Mouse (Mus musculus): ENCODE results near the gene Cldn19. TPM values are rescaled to one million over a fixed set of nuclear protein-coding genes. Genes with fewer than 3 reads are reported as not detected.

The Cldn19 gene
- polyA plus RNA-seq, 1 experiment: 2.2 TPM

- peak; percentile 92 for DNase-seq (ENCODE audit: low read depth)
- peak; percentile 85; the same call in 1 of the 2 replicates for TF ChIP-seq CTCF (IDR thresholded peaks at IDR 0.05; ENCODE audit: borderline replicate concordance, extremely low read depth, insufficient read depth, insufficient read length)
- no peak for TF ChIP-seq POLR2A (IDR thresholded peaks at IDR 0.05; ENCODE audit: borderline replicate concordance, extremely low read depth, insufficient read depth, insufficient read length, poor library complexity, severe bottlenecking)
Measured at GRCm38 (mm10) chr4:119239181-119239682, 16.0 kb upstream of the Cldn19 start.

DNA sequence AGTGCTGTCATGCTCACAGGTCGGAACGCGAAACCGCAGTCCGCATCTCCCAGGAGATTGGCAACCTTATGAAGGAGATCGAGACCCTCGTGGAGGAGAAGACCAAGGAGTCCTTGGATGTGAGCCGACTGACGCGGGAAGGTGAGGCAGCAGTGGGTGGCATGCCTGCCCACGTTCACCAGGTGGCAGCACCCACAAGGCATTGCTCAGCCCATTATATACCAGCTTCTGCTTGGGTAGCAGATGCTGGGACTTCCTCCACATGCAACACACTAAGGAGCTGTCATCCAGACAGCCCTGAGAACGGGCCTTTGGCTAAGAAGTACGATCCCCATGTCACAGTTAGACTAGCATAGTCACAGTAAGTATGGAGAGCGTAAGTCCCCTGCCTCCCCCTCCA lies 13.6 kb upstream of the Cldn19 start:
- TF ChIP-seq POLR2A (IDR thresholded peaks at IDR 0.05; ENCODE audit: borderline replicate concordance, extremely low read depth, insufficient read depth, insufficient read length, poor library complexity, severe bottlenecking) (no peak), CTCF (IDR thresholded peaks at IDR 0.05; ENCODE audit: borderline replicate concordance, extremely low read depth, insufficient read depth, insufficient read length) (peak; percentile 46)
- peak; percentile 49 for DNase-seq (ENCODE audit: low read depth)

DNA sequence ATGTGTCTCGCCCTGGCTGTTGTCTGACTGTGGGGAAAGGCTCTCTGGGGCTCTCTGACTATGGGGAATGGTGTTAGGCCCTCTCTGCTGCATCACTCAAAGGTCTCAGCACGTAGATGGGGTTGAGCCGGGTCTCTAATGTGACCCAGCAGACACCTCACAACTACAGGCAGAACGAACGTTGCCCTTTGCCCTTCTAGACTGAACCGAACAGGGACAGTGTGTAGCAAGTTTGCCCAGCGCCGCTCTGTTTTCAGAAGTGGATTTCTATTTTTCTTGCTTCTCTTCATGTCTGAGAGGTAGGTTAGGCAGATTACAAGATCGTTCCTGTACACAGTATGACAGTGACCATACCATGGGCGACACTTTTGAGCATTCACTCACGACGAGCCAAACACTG lies 12.6 kb upstream of the Cldn19 start:
- TF ChIP-seq CTCF (IDR thresholded peaks at IDR 0.05; ENCODE audit: borderline replicate concordance, extremely low read depth, insufficient read depth, insufficient read length) (no peak), POLR2A (IDR thresholded peaks at IDR 0.05; ENCODE audit: borderline replicate concordance, extremely low read depth, insufficient read depth, insufficient read length, poor library complexity, severe bottlenecking) (no peak)
- no peak for DNase-seq (ENCODE audit: low read depth)

DNA sequence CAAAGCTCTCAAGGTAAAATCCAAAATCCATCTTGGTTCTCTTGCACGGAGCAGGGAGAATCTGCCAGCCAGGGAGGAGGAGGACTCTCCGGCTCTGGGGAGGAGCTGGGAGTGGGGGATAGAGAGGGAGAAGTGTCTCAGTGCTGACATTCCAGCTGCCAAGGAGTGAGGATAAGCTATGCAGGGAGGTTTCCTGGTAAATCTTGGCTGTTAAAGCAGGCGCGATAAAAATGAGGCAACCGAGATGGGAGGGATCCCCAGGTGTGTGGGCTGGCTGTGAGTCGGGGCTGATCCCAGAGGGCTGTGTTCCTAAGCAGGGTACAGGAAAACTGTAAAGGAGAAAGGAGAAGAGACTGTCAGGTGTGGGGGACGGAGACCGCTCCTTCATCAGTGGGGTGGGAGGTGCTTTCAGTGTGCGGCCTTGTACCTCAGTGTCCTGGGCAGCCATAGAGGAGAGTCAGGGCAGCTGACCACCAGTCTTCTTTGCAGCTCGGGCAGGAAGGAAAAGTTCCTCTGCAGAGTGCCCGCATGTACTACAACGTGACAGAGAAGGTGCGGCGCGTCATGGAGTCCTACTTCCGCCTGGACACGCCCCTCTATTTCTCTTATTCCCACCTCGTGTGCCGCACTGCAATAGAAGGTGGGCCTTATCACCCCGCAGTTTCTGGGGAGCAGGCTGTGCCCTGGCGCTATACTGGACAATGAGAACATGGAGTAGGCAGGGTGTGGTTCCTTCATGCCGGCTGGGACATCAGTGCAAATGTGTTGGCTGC lies 10.6 kb upstream of the Cldn19 start:
- peak; percentile 27 for DNase-seq (ENCODE audit: low read depth)
- no peak for TF ChIP-seq POLR2A (IDR thresholded peaks at IDR 0.05; ENCODE audit: borderline replicate concordance, extremely low read depth, insufficient read depth, insufficient read length, poor library complexity, severe bottlenecking)

- TF ChIP-seq POLR2A (IDR thresholded peaks at IDR 0.05; ENCODE audit: borderline replicate concordance, extremely low read depth, insufficient read depth, insufficient read length, poor library complexity, severe bottlenecking) (no peak), CTCF (IDR thresholded peaks at IDR 0.05; ENCODE audit: borderline replicate concordance, extremely low read depth, insufficient read depth, insufficient read length) (no peak)
- peak; percentile 77 for DNase-seq (ENCODE audit: low read depth)
Measured at GRCm38 (mm10) chr4:119245556-119245955, 9.7 kb upstream of the Cldn19 start.

DNA sequence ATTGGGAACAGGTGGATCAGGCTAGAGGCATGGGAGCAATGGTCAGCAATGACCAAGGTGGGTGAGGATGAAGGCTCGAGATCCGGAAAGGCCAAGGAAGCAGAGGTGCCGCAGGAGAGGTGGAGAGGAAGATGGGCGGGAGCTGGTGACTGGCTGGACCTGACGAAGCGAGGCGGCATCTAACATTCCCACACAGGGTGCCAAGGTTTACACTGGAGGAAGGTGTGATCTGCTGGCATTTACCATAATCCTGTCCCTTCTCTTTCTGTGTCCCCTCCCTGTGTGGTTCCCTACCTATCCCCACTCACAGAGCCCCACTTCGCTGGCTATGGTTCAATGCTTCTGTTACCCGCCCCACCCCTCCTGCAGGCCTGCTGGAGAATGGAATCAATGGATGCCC lies 9.3 kb upstream of the Cldn19 start:
- TF ChIP-seq CTCF (IDR thresholded peaks at IDR 0.05; ENCODE audit: borderline replicate concordance, extremely low read depth, insufficient read depth, insufficient read length): no peak
- TF ChIP-seq POLR2A (IDR thresholded peaks at IDR 0.05; ENCODE audit: borderline replicate concordance, extremely low read depth, insufficient read depth, insufficient read length, poor library complexity, severe bottlenecking): no peak
- peak; percentile 17 for DNase-seq (ENCODE audit: low read depth)

DNA sequence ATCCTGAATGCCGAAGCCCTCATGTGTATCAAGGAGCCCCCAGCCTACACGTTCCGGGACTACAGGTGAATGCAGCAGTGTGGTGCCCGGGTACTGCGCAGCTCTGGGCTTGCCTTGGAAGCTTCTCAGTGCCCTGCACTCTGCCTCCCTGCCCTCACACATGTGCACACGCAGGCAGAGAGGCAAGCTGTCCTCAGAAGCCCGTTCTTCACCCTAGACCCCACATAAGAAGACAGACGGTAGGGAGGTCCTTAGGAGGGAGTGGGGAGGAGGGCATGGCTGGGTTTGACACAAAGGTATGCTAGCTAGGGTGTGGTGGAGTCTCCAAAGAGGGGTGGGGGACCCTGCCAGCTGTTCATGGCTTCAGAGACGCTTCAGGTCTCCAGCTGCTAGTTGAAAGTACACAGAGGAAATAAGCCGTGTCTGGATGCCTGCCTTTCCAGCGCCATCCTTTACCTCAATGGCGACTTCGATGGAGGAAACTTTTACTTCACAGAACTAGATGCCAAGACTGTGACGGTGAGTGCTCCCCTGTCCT lies 8.5 kb upstream of the Cldn19 start:
- DNase-seq (ENCODE audit: low read depth): no peak
- TF ChIP-seq POLR2A (IDR thresholded peaks at IDR 0.05; ENCODE audit: borderline replicate concordance, extremely low read depth, insufficient read depth, insufficient read length, poor library complexity, severe bottlenecking): no peak
- TF ChIP-seq CTCF (IDR thresholded peaks at IDR 0.05; ENCODE audit: borderline replicate concordance, extremely low read depth, insufficient read depth, insufficient read length): no peak

- DNase-seq (ENCODE audit: low read depth): peak; percentile 82
- TF ChIP-seq CTCF (IDR thresholded peaks at IDR 0.05; ENCODE audit: borderline replicate concordance, extremely low read depth, insufficient read depth, insufficient read length): peak; percentile 84
- no peak for TF ChIP-seq POLR2A (IDR thresholded peaks at IDR 0.05; ENCODE audit: borderline replicate concordance, extremely low read depth, insufficient read depth, insufficient read length, poor library complexity, severe bottlenecking)
Measured at GRCm38 (mm10) chr4:119247462-119248235, 7.6 kb upstream of the Cldn19 start.

- TF ChIP-seq POLR2A (IDR thresholded peaks at IDR 0.05; ENCODE audit: borderline replicate concordance, extremely low read depth, insufficient read depth, insufficient read length, poor library complexity, severe bottlenecking) (no peak), CTCF (IDR thresholded peaks at IDR 0.05; ENCODE audit: borderline replicate concordance, extremely low read depth, insufficient read depth, insufficient read length) (no peak)
- no peak for DNase-seq (ENCODE audit: low read depth)
Measured at GRCm38 (mm10) chr4:119248407-119248965, 6.7 kb upstream of the Cldn19 start.

DNA sequence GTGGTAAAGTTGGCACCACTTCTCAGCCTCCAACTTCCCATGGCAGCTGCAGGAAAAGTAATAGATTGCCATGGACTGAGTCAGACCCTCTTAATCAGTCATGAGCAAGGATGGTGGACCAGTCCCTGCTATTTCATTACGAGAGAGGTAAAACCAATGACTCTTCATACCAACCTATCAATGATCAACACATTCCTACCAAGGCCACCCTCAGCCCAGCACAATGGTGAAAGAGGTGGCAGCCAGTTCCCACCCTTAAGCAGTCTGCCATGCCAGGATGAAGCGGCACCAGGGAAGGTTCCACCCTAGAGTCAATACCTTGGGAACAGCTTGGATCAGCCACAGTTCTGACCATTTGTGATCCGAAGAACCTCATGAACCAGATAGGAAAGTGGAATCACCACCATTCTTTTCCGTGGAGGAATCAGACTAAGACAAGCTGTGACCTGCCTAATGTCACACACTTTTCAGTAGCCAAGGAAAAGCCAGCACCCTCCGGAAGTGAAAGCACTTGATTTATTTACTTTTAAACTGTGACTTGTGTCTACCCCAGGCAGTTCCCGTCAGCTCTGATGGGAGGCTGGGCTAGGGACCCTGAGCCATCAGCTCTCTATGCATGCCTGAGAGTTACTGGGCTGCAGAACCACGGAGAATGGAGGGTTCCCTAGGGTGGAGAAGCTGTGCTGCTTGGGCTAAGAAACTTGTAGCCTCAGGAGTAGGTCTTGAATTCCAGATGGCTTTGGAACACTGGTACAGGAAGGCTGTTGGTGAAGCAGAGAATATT lies 3.0 kb upstream of the Cldn19 start:
- TF ChIP-seq POLR2A (IDR thresholded peaks at IDR 0.05; ENCODE audit: borderline replicate concordance, extremely low read depth, insufficient read depth, insufficient read length, poor library complexity, severe bottlenecking) (no peak), CTCF (IDR thresholded peaks at IDR 0.05; ENCODE audit: borderline replicate concordance, extremely low read depth, insufficient read depth, insufficient read length) (no peak)
- no peak for DNase-seq (ENCODE audit: low read depth)
